Comparison of ENCODE assay signal across 8 mouse cellular contexts in the genomic region with DNA sequence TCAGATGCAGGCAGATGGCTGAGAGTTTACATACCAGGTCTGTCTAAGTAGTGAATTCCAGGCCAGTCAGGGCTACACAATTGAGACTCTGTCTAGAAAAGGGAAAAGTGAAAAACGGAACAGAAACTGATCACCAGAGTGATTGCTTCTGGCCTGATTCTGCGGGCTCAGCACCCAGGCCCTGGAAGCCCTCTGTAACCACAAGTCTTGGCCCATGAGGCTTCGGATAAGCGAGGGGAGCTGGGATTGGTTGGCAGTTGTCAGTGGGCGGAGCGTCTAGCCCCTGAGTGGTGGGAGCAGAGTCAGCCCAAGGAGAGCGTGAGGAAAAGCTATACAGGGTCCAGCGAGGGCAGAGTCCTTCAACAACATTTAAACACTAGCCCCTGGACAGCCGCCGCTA. TPM values are rescaled to one million over a fixed set of nuclear protein-coding genes. Genes with fewer than 3 reads are reported as not detected.
DNase-seq lines count a peak whose midpoint lies in the region; ATAC-seq and TF ChIP-seq lines count a peak whose summit lies in the region.
"Had no signal": no experiment of that assay in that cellular context is flagged by ENCODE, and none has a peak within 500 bp of the region (broad histone marks: within the 10 kb centered on the region; RNA-seq: fewer than 3 reads in every experiment).

No protein-coding gene starts in this region.

- H3K36me3 ChIP-seq in lung, embryonic 14.5 days (ENCODE audit: insufficient read depth) = no peaks in the 10 kb centered on the region
- H3K36me3 ChIP-seq in embryonic facial prominence, embryonic 12.5 days = no peaks in the 10 kb centered on the region
- H3K36me3 ChIP-seq in liver, embryonic 13.5 days = no peaks in the 10 kb centered on the region
- no peaks in the 10 kb centered on the region for H3K36me3 ChIP-seq in splenic B cell, adult 2 months (ENCODE audit: control insufficient read depth, insufficient read depth, low read length, poor library complexity, severe bottlenecking)

- TF ChIP-seq CTCF in lung, embryonic 14.5 days (IDR thresholded peaks at IDR 0.05; ENCODE audit: low read depth) = no peak

- peaks cover 18% of the 10 kb centered on the region for H3K27me3 ChIP-seq in lung, embryonic 14.5 days (ENCODE audit: insufficient read depth, low read length)
- H3K27me3 ChIP-seq in embryonic facial prominence, embryonic 12.5 days = peaks cover 6% of the 10 kb centered on the region; the same call in 1 of the 2 replicates
- peaks cover 34% of the 10 kb centered on the region for H3K27me3 ChIP-seq in liver, embryonic 13.5 days
- no peaks in the 10 kb centered on the region for H3K27me3 ChIP-seq in splenic B cell, adult 2 months (ENCODE audit: control insufficient read depth, insufficient read depth, low read length, poor library complexity, severe bottlenecking)

- no peaks in the 10 kb centered on the region for H3K9me3 ChIP-seq in lung, embryonic 14.5 days (ENCODE audit: low read depth, low read length)
- H3K9me3 ChIP-seq in embryonic facial prominence, embryonic 12.5 days = no peaks in the 10 kb centered on the region
- H3K9me3 ChIP-seq in liver, embryonic 13.5 days (replicated peaks) = no peaks in the 10 kb centered on the region

- H3K27ac ChIP-seq in lung, embryonic 14.5 days (ENCODE audit: low read depth) = no peak overlapping the region
- H3K27ac ChIP-seq in embryonic facial prominence, embryonic 12.5 days = no peak overlapping the region
- peak overlapping the region; percentile 65; the same call in 1 of the 2 replicates for H3K27ac ChIP-seq in liver, embryonic 13.5 days

- peak overlapping the region; percentile 21; the same call in 1 of the 2 replicates for H3K4me2 ChIP-seq in lung, embryonic 14.5 days
- H3K4me2 ChIP-seq in embryonic facial prominence, embryonic 12.5 days (replicated peaks) = peak overlapping the region; percentile 35
- H3K4me2 ChIP-seq in liver, embryonic 13.5 days = peak overlapping the region; percentile 43

- peak; percentile 61 for DNase-seq in lung, embryonic 14.5 days
- DNase-seq in lung, postnatal 10 days = no peak
- DNase-seq in liver, embryonic 13.5 days = peak; percentile 47
- peak; percentile 80 for DNase-seq in splenic B cell, adult 2 months (ENCODE audit: low read depth, low spot score)
- no peak for DNase-seq in thymus, adult 18-20 months
- DNase-seq in left cerebral cortex, adult 11 months (ENCODE audit: low spot score) = no peak

- ATAC-seq in lung, embryonic 14.5 days (ENCODE audit: insufficient read depth) = peak; percentile 79
- ATAC-seq in embryonic facial prominence, embryonic 12.5 days (ENCODE audit: insufficient number of reproducible peaks, insufficient read depth, low FRiP score, low TSS enrichment) = no peak
- peak; percentile 66 for ATAC-seq in liver, embryonic 13.5 days (ENCODE audit: low read depth)

- no peak overlapping the region for H3K4me3 ChIP-seq in lung, embryonic 14.5 days (ENCODE audit: low read depth, low read length)
- H3K4me3 ChIP-seq in embryonic facial prominence, embryonic 12.5 days = no peak overlapping the region
- H3K4me3 ChIP-seq in liver, embryonic 13.5 days (replicated peaks) = no peak overlapping the region
- H3K4me3 ChIP-seq: erythroblast, embryonic 14.5 days had no signal

- H3K9ac ChIP-seq in lung, embryonic 14.5 days = no peak overlapping the region
- H3K9ac ChIP-seq in embryonic facial prominence, embryonic 12.5 days = no peak overlapping the region
- H3K9ac ChIP-seq in liver, embryonic 13.5 days = peak overlapping the region; percentile 40; the same call in 1 of the 2 replicates

- 5% methylated on average over 10 of the region's 10 CpGs for WGBS in lung, embryonic 14.5 days
- WGBS in embryonic facial prominence, embryonic 12.5 days = 7% methylated on average over 10 of the region's 10 CpGs
- WGBS in liver, embryonic 13.5 days (ENCODE audit: insufficient replicate concordance) = 4% methylated on average over 10 of the region's 10 CpGs

- H3K4me1 ChIP-seq in lung, embryonic 14.5 days (ENCODE audit: insufficient read depth) = no peaks in the 10 kb centered on the region
- H3K4me1 ChIP-seq in embryonic facial prominence, embryonic 12.5 days = 0 out of 2 replicates have a peak, but pooled peaks cover 6% of the 10 kb centered on the region
- peaks cover 38% of the 10 kb centered on the region for H3K4me1 ChIP-seq in liver, embryonic 13.5 days (replicated peaks)

RNA-seq across cellular contexts. Expression of gene Crybb1, which starts 9.9 kb away (rescaled TPM):
- polyA plus RNA-seq in lung, embryonic 14.5 days (2014; fragmentation: Nextera tagmentation; extraction: Ambion mirVana) = 2.0 TPM in 2 replicates
- 46.2 and 95.4 TPM in 2 replicates for polyA plus RNA-seq in embryonic facial prominence, embryonic 12.5 days (2016; fragmentation: Nextera tagmentation; extraction: Ambion mirVana)
- polyA plus RNA-seq in liver, embryonic 13.5 days (2015; fragmentation: Nextera tagmentation; extraction: Ambion mirVana) = 0.23 and 0.30 TPM in 2 replicates
- polyA plus RNA-seq: erythroblast, embryonic 14.5 days had no signal

RNA-seq across cellular contexts. Expression of gene Tpst2, which starts 11.0 kb away (rescaled TPM):
- polyA plus RNA-seq in lung, embryonic 14.5 days (2014; fragmentation: Nextera tagmentation; extraction: Ambion mirVana) = 53.2 and 57.7 TPM in 2 replicates
- polyA plus RNA-seq in embryonic facial prominence, embryonic 12.5 days (2016; fragmentation: Nextera tagmentation; extraction: Ambion mirVana) = 33.9 and 36.4 TPM in 2 replicates
- 35.4 and 36.0 TPM in 2 replicates for polyA plus RNA-seq in liver, embryonic 13.5 days (2015; fragmentation: Nextera tagmentation; extraction: Ambion mirVana)

RNA-seq across cellular contexts. Expression of gene Cryba4, which starts 13.2 kb away (rescaled TPM):
- polyA plus RNA-seq in lung, embryonic 14.5 days (2014; fragmentation: Nextera tagmentation; extraction: Ambion mirVana) = 2.4 and 2.7 TPM in 2 replicates
- polyA plus RNA-seq in embryonic facial prominence, embryonic 12.5 days (2016; fragmentation: Nextera tagmentation; extraction: Ambion mirVana) = 11.0 and 20.1 TPM in 2 replicates
- polyA plus RNA-seq in liver, embryonic 13.5 days (2015; fragmentation: Nextera tagmentation; extraction: Ambion mirVana) = 0.33 and 0.60 TPM in 2 replicates
- polyA plus RNA-seq: erythroblast, embryonic 14.5 days had no signal

Comparison
In these comparisons a context has a peak if more than half of its experiments do, and no peak if none do; other contexts are left out.
1. DNase-seq: peak in lung, embryonic 14.5 days (single experiment), liver, embryonic 13.5 days (single experiment) and splenic B cell, adult 2 months (single experiment); none in lung, postnatal 10 days (single experiment), thymus, adult 18-20 months (0 of 2) and left cerebral cortex, adult 11 months (single experiment).
2. RNA of gene Crybb1, which starts 9.9 kb away (polyA plus RNA-seq): 46.2 to 95.4 TPM in embryonic facial prominence, embryonic 12.5 days; 2.0 TPM in lung, embryonic 14.5 days and 0.23 to 0.30 TPM in liver, embryonic 13.5 days; every median in the first group is over 10 times any median in the second.
3. Peak in every context shown above with its lines, with median percentiles within 50 percentile points of each other: H3K4me2 ChIP-seq.